Mouse (Mus musculus) cerebellum, adult 9-11 months (tissue): ENCODE measurements around the gene Sh3pxd2b.
A peak's percentile ranks its signal among the peaks of the same experiment; 100 is the strongest.

Experiments
- DNase-seq: peaks from one replicate; pipeline ENCODE4 v3.0.0; 2022

Sh3pxd2b gene

GRCm38 (mm10) chr11:32445135-32445534 lies 97.5 kb downstream of the Sh3pxd2b start:
- DNase-seq: no peak

GRCm38 (mm10) chr11:32445637-32446226 lies 98.1 kb downstream of the Sh3pxd2b start:
- no peak for DNase-seq

GRCm38 (mm10) chr11:32450216-32450615 lies 102.6 kb downstream of the Sh3pxd2b start:
- DNase-seq: peak; percentile 77

GRCm38 (mm10) chr11:32451306-32451705 lies 103.7 kb downstream of the Sh3pxd2b start:
- DNase-seq: no peak

- no peak for DNase-seq
Observed at GRCm38 (mm10) chr11:32452745-32453144, 105.1 kb downstream of the Sh3pxd2b start.

GRCm38 (mm10) chr11:32453353-32453915 lies 105.8 kb downstream of the Sh3pxd2b start:
- DNase-seq: peak; percentile 49

GRCm38 (mm10) chr11:32454231-32454799 lies 106.7 kb downstream of the Sh3pxd2b start:
- no peak for DNase-seq

- DNase-seq: peak; percentile 97
Observed at GRCm38 (mm10) chr11:32454800-32455506, 107.3 kb downstream of the Sh3pxd2b start, which contains the start of gene Ubtd2. Gene Ubtd2, plus strand, starts transcription at chr11:32455370.

- DNase-seq: no peak
Observed at GRCm38 (mm10) chr11:32455507-32456141, 108.0 kb downstream of the Sh3pxd2b start.

- no peak for DNase-seq
Observed at GRCm38 (mm10) chr11:32456356-32456755, 108.7 kb downstream of the Sh3pxd2b start.

- no peak for DNase-seq
Observed at GRCm38 (mm10) chr11:32464282-32464681, 116.7 kb downstream of the Sh3pxd2b start.

- no peak for DNase-seq
Observed at GRCm38 (mm10) chr11:32471925-32472324, 124.3 kb downstream of the Sh3pxd2b start.

- DNase-seq: no peak
Observed at GRCm38 (mm10) chr11:32474725-32475124, 127.1 kb downstream of the Sh3pxd2b start.

GRCm38 (mm10) chr11:32475487-32476236 lies 128.0 kb downstream of the Sh3pxd2b start:
- DNase-seq: no peak
